Mouse (Mus musculus): ENCODE measurements around the gene Tmem220.

Gene Tmem220

GRCm38 (mm10) chr11:67062726-67063125, 37.8 kb downstream of the Tmem220 start:
- DNase-seq, result no peak

- no peak for DNase-seq
These were observed 42.8 kb downstream of the Tmem220 start for GRCm38 (mm10) chr11:67067741-67068140.

- no peak for DNase-seq
These were observed 47.7 kb downstream of the Tmem220 start for GRCm38 (mm10) chr11:67072615-67073130.

GRCm38 (mm10) chr11:67075036-67075435, 50.1 kb downstream of the Tmem220 start:
- DNase-seq, result no peak

- DNase-seq, result no peak
These were observed 51.8 kb downstream of the Tmem220 start for GRCm38 (mm10) chr11:67076781-67077180.

GRCm38 (mm10) chr11:67077435-67077834, 52.5 kb downstream of the Tmem220 start:
- no peak for DNase-seq

GRCm38 (mm10) chr11:67078000-67078399, 53.0 kb downstream of the Tmem220 start, which contains the start of gene Myh3:
Gene Myh3, plus strand, starts transcription at chr11:67078300.
- DNase-seq, result no peak

GRCm38 (mm10) chr11:67078888-67079287, 53.9 kb downstream of the Tmem220 start:
- DNase-seq, result no peak

- no peak for DNase-seq
These were observed 54.8 kb downstream of the Tmem220 start for GRCm38 (mm10) chr11:67079740-67080139.

- DNase-seq, result peak in 1 of 2 experiments; percentile 31
These were observed 55.2 kb downstream of the Tmem220 start for GRCm38 (mm10) chr11:67080168-67080567.

GRCm38 (mm10) chr11:67081125-67081649, 56.2 kb downstream of the Tmem220 start:
- no peak for DNase-seq

- no peak for DNase-seq
These were observed 57.2 kb downstream of the Tmem220 start for GRCm38 (mm10) chr11:67082188-67082587.

- no peak for DNase-seq
These were observed 57.8 kb downstream of the Tmem220 start for GRCm38 (mm10) chr11:67082793-67083192.

- DNase-seq, result no peak
These were observed 58.3 kb downstream of the Tmem220 start for GRCm38 (mm10) chr11:67083239-67083638.

- DNase-seq, result no peak
These were observed 58.9 kb downstream of the Tmem220 start for GRCm38 (mm10) chr11:67083712-67084340.

Measured in thymus, postnatal 36 days (tissue).